Mouse (Mus musculus) forebrain, embryonic 10.5 days (tissue): ENCODE data around the gene Eef1akmt3. TPM values are rescaled to one million over a fixed set of nuclear protein-coding genes. Genes with fewer than 3 reads are reported as not detected.
"Not testable (repeated sequence)": the region's sequence is repeated elsewhere in the genome, so short reads cannot be mapped to it uniquely, and the experiment has no call there.

Experiments
- DNase-seq: peaks from one replicate; pipeline ENCODE4 v3.0.0-alpha.2; 2017; ENCODE audit warnings: low spot score; ENCODE audit errors: extremely low spot score
- H3K27ac ChIP-seq: fragments of 300-500 bp; sonication (generic); 2 replicates; pipeline ENCODE4 v1.5.1; 2016; ENCODE audit warnings: mild to moderate bottlenecking
- H3K27me3 ChIP-seq: fragments of 300-500 bp; sonication (generic); 2 replicates; pipeline ENCODE4 v1.6.1; 2016; ENCODE audit warnings: mild to moderate bottlenecking; ENCODE audit not compliant: poor library complexity, severe bottlenecking
- H3K36me3 ChIP-seq: fragments of 300-500 bp; sonication (generic); replicated peaks from 2 replicates; pipeline ENCODE4 v1.6.1; 2016; ENCODE audit warnings: mild to moderate bottlenecking, moderate library complexity
- H3K4me1 ChIP-seq: fragments of 300-500 bp; sonication (generic); 2 replicates; pipeline ENCODE4 v1.6.1; 2016
- H3K4me3 ChIP-seq: fragments of 300-500 bp; sonication (generic); 2 replicates; pipeline ENCODE4 v1.5.1; 2016; ENCODE audit warnings: mild to moderate bottlenecking, moderate library complexity
- H3K9me3 ChIP-seq: fragments of 300-500 bp; sonication (generic); 2 replicates; pipeline ENCODE4 v1.6.1; 2016; ENCODE audit warnings: mild to moderate bottlenecking, moderate library complexity
- WGBS: fragments of 180-500 bp; shearing (Covaris S2); methylation state at CpG from one replicate; pipeline ENCODE4 v1.1.7; 2016; 5-methylcytosine and 5-hydroxymethylcytosine counted together
- polyA plus RNA-seq: library from polyadenylated mRNA; unstranded; fragments of >200 nt; fragmentation: Nextera tagmentation; extraction: Ambion mirVana; gene quantifications from 2 replicates; pipeline ENCODE4 v1.2.1, GENCODE M21; 2016

The Eef1akmt3 gene
- polyA plus RNA-seq, 1 experiment from 2014 or later = 0.21 TPM

DNA sequence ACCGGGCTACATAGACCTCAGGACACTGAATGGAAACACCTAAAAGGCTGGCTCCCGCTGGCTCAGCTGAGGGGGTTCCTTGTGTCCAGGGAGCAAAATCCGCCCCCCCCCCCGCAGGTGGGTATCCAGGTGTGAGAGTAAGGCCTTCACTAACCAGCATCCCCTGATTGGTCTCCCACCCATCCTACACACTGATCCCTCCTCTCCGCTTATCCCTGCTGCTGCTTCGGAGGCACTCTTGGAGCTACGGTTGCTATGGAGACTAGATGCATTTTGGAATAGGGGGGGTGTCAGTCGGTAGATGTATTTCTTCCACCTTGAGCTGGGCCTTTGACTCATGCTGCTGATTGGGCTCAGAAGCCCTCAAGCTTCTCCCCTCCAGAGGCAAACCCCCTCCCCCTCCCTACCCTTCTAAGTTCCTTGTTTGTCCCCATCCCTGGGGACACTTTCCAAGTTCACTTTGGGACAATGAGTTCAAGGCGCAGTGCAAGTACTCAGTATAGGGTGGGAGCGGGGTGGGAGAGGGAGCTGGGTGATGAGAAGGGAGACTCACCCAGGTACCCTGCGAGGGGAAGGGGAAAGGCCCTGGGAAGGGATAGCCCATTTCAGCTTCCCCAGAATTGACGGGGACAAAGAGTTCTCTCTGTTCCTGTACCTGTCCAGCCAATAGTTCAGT is 36.8 kb upstream of the Eef1akmt3 start:
- 0 out of 2 replicates have a peak, but pooled peaks cover 3% of the 10 kb centered on the region for H3K9me3 ChIP-seq
- 3% methylated on average over 12 of the region's 12 CpGs for WGBS
- peak overlapping the region; percentile 76 for H3K27ac ChIP-seq
- peaks cover 81% of the 10 kb centered on the region for H3K27me3 ChIP-seq
- H3K4me3 ChIP-seq = peak overlapping the region; percentile 68
- H3K36me3 ChIP-seq = no peaks in the 10 kb centered on the region
- peaks cover 59% of the 10 kb centered on the region for H3K4me1 ChIP-seq
- DNase-seq = no peak

DNA sequence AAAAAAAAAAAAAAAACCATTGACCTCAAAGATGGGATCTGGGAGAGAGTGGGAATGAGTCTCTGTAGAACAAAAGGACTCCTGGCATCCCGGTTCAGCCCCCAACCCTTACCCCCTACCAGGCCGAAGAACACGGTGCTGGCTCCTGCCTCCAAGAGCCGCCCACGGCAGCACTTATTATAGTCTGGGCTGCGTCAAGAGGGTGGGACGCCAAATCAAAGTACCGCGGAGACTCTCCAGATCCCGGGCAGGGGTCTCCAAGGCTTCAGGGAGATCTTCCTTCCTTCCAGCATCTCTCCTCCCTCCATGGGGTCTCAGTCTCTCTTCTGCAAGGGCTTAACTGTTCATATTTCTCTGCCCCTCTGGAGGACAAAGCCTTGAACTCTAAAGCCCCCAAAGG is 36.2 kb upstream of the Eef1akmt3 start:
- no peak for DNase-seq
- Histone ChIP-seq H3K27me3 (peaks cover 75% of the 10 kb centered on the region), H3K27ac (0 out of 2 replicates have a peak overlapping the region, but pooled peaks have one; percentile 25), H3K4me3 (peak overlapping the region; percentile 68), H3K9me3 (0 out of 2 replicates have a peak, but pooled peaks cover 3% of the 10 kb centered on the region), H3K4me1 (peaks cover 59% of the 10 kb centered on the region), H3K36me3 (no peaks in the 10 kb centered on the region)
- WGBS = 5% methylated on average over 10 of the region's 10 CpGs

DNA sequence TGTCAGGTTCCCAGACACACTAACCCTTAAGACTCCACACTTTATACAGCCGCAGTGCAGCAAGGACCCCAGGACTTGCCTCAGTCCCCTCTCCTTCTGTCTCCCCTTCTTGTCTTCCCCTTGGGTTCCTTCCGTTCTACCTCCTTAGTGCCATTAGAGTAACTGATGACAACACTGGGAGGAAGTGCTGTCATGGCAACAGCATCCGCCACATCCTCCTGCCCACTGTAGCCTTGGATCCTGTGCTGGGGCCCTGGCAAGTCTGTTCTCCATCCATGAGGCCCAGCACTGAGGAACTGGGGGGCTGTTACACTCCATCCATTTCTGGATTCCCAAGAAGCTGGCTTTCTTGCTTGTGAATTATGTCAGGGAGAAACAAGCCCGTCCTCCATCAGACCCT is 34.8 kb upstream of the Eef1akmt3 start:
- peaks cover 60% of the 10 kb centered on the region for H3K27me3 ChIP-seq
- H3K36me3 ChIP-seq = no peaks in the 10 kb centered on the region
- H3K27ac ChIP-seq = no peak overlapping the region
- no peak for DNase-seq
- peaks cover 50% of the 10 kb centered on the region for H3K4me1 ChIP-seq
- 58% methylated on average over 4 of the region's 4 CpGs for WGBS
- 0 out of 2 replicates have a peak, but pooled peaks cover 3% of the 10 kb centered on the region for H3K9me3 ChIP-seq
- no peak overlapping the region for H3K4me3 ChIP-seq

- Histone ChIP-seq H3K27me3 (peaks cover 56% of the 10 kb centered on the region), H3K4me1 (peaks cover 50% of the 10 kb centered on the region), H3K4me3 (no peak overlapping the region), H3K36me3 (no peaks in the 10 kb centered on the region), H3K27ac (no peak overlapping the region), H3K9me3 (0 out of 2 replicates have a peak, but pooled peaks cover 3% of the 10 kb centered on the region)
- DNase-seq = no peak
- whole genome bisulfite sequencing = 76% methylated on average over 8 of the region's 8 CpGs
Measured at GRCm38 (mm10) chr10:127075651-127076050, 34.3 kb upstream of the Eef1akmt3 start.

GRCm38 (mm10) chr10:127075080-127075479 is 33.8 kb upstream of the Eef1akmt3 start, which contains the start of gene Agap2:
Agap2 (plus strand) TSS chr10:127075284.
- WGBS = 79% methylated on average over 9 of the region's 9 CpGs
- Histone ChIP-seq H3K36me3 (no peaks in the 10 kb centered on the region), H3K4me3 (no peak within 1 kb of the TSS), H3K9me3 (0 out of 2 replicates have a peak, but pooled peaks cover 1% of the 10 kb centered on the region), H3K27me3 (peaks cover 50% of the 10 kb centered on the region), H3K27ac (no peak within 1 kb of the TSS), H3K4me1 (peaks cover 46% of the 10 kb centered on the region)
- DNase-seq = no peak

DNA sequence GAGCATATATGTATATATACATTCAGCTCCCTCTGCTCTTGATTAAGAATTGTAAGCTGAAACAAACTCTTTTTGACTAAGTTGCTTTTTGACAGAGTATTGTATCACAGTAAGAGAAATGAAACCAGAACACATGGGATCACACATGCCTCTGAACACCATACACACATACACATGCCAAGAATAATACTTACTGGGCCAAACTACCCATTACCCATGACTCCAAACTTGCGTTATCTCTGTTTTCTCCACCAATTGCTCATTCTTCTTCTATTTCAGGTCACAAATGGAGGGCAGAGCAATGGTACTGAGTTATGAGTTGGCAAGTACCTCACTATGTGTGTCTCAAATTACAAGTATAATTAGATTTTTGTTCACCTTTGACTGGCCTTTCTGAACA is 32.7 kb upstream of the Eef1akmt3 start:
- WGBS = 98% methylated on average over 1 of the region's 1 CpGs
- H3K4me1 ChIP-seq = peaks cover 43% of the 10 kb centered on the region
- peaks cover 39% of the 10 kb centered on the region for H3K27me3 ChIP-seq
- H3K36me3 ChIP-seq = no peaks in the 10 kb centered on the region
- no peak for DNase-seq
- H3K27ac ChIP-seq = no peak overlapping the region
- H3K4me3 ChIP-seq = no peak overlapping the region
- H3K9me3 ChIP-seq = no peaks in the 10 kb centered on the region

GRCm38 (mm10) chr10:127072969-127073368 is 31.7 kb upstream of the Eef1akmt3 start:
- 92% methylated on average over 2 of the region's 2 CpGs for WGBS
- H3K36me3 ChIP-seq, H3K4me3 ChIP-seq, DNase-seq, H3K9me3 ChIP-seq, H3K27ac ChIP-seq: not testable (repeated sequence)
- Histone ChIP-seq H3K4me1 (peaks cover 43% of the 10 kb centered on the region), H3K27me3 (peaks cover 29% of the 10 kb centered on the region)

DNA sequence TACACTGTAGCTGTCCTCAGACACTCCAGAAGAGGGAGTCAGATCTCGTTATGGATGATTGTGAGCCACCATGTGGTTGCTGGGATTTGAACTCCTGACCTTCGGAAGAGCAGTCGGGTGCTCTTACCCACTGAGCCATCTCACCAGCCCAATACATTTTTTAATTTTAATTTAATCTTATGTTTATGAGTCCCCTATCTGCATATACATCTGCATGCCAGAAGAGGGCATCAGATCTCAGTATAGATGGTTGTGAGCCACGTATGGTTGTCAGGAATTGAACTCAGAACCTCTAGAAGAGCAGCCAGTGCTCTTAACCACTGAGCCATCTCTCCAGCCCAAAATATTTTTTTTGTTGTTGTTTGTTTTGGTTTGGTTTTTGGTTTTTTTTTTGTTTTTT is 31.0 kb upstream of the Eef1akmt3 start:
- 89% methylated on average over 4 of the region's 4 CpGs for WGBS
- Histone ChIP-seq H3K27me3 (peaks cover 22% of the 10 kb centered on the region), H3K36me3 (peaks cover 16% of the 10 kb centered on the region), H3K4me1 (peaks cover 43% of the 10 kb centered on the region)
- not testable (repeated sequence) for H3K4me3 ChIP-seq, H3K27ac ChIP-seq, DNase-seq, H3K9me3 ChIP-seq

GRCm38 (mm10) chr10:127071203-127071602 is 29.9 kb upstream of the Eef1akmt3 start:
- H3K4me3 ChIP-seq = peak overlapping the region; percentile 66
- DNase-seq = no peak
- WGBS = 86% methylated on average over 9 of the region's 9 CpGs
- peak overlapping the region; percentile 92; the same call in 1 of the 2 replicates for H3K27ac ChIP-seq
- H3K27me3 ChIP-seq = peaks cover 12% of the 10 kb centered on the region; the same call in 1 of the 2 replicates
- peaks cover 47% of the 10 kb centered on the region for H3K4me1 ChIP-seq
- no peaks in the 10 kb centered on the region for H3K9me3 ChIP-seq
- H3K36me3 ChIP-seq = peaks cover 27% of the 10 kb centered on the region

DNA sequence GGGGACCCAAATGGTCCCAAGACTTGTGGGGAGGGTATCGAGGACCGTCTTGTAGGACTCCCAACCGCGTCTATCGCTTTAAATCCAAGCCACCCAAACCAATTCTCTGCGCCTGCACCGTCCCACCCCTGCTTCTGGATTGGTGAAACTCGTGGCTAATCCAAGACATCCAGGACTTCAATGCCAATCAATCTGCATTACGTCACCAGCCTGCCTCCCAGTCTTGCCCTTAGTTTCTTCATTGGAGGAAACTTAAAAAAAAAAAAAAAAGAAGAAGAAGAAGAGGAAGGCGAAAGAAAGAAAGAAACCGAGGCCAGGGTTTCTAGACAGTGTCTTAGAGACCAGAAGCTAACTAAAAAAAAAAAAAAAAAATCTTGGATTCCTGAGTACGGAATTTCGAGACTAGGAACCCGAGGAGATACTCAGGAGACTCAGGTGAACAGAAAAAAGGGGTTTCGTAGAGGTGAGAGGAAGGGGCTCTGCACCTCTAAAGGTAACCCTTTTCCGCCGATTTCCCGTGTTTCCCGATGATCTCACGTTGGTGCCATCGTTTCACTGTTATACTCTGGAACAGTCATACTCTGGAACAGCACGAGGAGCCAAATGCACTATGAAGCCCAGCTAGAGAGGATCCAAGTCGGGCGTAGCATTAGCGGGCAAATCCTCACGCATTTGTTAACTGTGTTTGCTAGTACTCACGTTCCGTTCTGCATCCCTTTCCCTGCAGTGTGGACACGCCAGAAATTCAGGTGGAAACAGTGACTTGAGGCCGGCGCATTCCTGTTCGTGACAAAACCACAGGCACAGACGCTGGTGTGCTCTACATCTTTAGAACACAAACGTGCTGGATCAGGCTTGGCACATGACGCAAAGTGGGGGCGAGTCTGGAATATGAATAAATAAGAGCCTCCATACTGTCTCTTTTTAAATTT is 29.1 kb upstream of the Eef1akmt3 start, which contains the start of gene Tspan31:
TSS of gene Tspan31 (minus strand) at position 75 of the 932 bp plus-strand sequence.
- Histone ChIP-seq H3K27me3 (peaks cover 6% of the 10 kb centered on the region; the same call in 1 of the 2 replicates), H3K27ac (peak within 1 kb of the TSS; percentile 92), H3K4me3 (peak within 1 kb of the TSS; percentile 66), H3K36me3 (peaks cover 34% of the 10 kb centered on the region), H3K9me3 (no peaks in the 10 kb centered on the region), H3K4me1 (peaks cover 51% of the 10 kb centered on the region)
- WGBS = 4% methylated on average over 36 of the region's 36 CpGs
- peak; percentile 92 for DNase-seq

- Histone ChIP-seq H3K36me3 (peaks cover 43% of the 10 kb centered on the region), H3K4me3 (peak overlapping the region; percentile 66), H3K9me3 (no peaks in the 10 kb centered on the region), H3K4me1 (peaks cover 55% of the 10 kb centered on the region), H3K27me3 (no peaks in the 10 kb centered on the region), H3K27ac (peak overlapping the region; percentile 92)
- WGBS = 9% methylated on average over 30 of the region's 30 CpGs
- DNase-seq = no peak
Measured at GRCm38 (mm10) chr10:127069281-127070189, 28.2 kb upstream of the Eef1akmt3 start.
